Mouse (Mus musculus) lung, postnatal 0 days (tissue): ENCODE measurements around the gene Ptpre. TPM values are rescaled to one million over a fixed set of nuclear protein-coding genes. Genes with fewer than 3 reads are reported as not detected.
A peak's percentile ranks its signal among the peaks of the same experiment; 100 is the strongest.
"Not testable (repeated sequence)": the region's sequence is repeated elsewhere in the genome, so short reads cannot be mapped to it uniquely, and the experiment has no call there.

ENCODE experiments used
- ATAC-seq: fragments of 200-750 bp; cut with Nextera tagmentation; 2 replicates; pipeline ENCODE4 v1.8.0; 2017; ENCODE audit warnings: moderate library complexity
- DNase-seq: peaks from one replicate; pipeline ENCODE4 v3.0.0-alpha.2; 2016; ENCODE audit warnings: low spot score
- H3K27ac ChIP-seq: fragments of 300-500 bp; sonication (generic); 2 replicates; pipeline ENCODE4 v1.5.1; 2014; ENCODE audit warnings: antibody characterized with exemption, mild to moderate bottlenecking, low read length, mixed read lengths
- H3K27me3 ChIP-seq: fragments of 300-500 bp; sonication (generic); replicated peaks from 2 replicates; pipeline ENCODE4 v1.6.1; 2014; ENCODE audit warnings: low read length, mixed read lengths; ENCODE audit not compliant: insufficient read depth
- H3K36me3 ChIP-seq: fragments of 300-500 bp; sonication (generic); 2 replicates; pipeline ENCODE4 v1.6.1; 2014; ENCODE audit warnings: low read length, mixed read lengths; ENCODE audit not compliant: insufficient read depth
- H3K4me1 ChIP-seq: fragments of 300-500 bp; sonication (generic); 2 replicates; pipeline ENCODE4 v1.6.1; 2014; ENCODE audit warnings: antibody characterized with exemption, low read depth, low read length, mixed read lengths; ENCODE audit not compliant: insufficient read depth
- H3K4me2 ChIP-seq: fragments of 300-500 bp; sonication (generic); replicated peaks from 2 replicates; pipeline ENCODE4 v1.6.1; 2014; ENCODE audit warnings: low read depth, mild to moderate bottlenecking, low read length, moderate library complexity, mixed read lengths
- H3K4me3 ChIP-seq: fragments of 300-500 bp; sonication (generic); 2 replicates; pipeline ENCODE4 v1.5.1; 2014; ENCODE audit warnings: low read depth, low read length
- H3K9ac ChIP-seq: fragments of 300-500 bp; sonication (generic); replicated peaks from 2 replicates; pipeline ENCODE4 v1.6.1; 2014; ENCODE audit warnings: low read depth, mild to moderate bottlenecking
- H3K9me3 ChIP-seq: fragments of 300-500 bp; sonication (generic); 2 replicates; pipeline ENCODE4 v1.6.1; 2016; ENCODE audit warnings: low read length, mixed read lengths
- CTCF ChIP-seq: IDR thresholded peaks from 2 replicates; pipeline ENCODE4 v1.5.1; 2016; ENCODE audit warnings: antibody characterized with exemption, mild to moderate bottlenecking
- EP300 ChIP-seq: IDR thresholded peaks from 2 replicates; pipeline ENCODE4 v1.6.1; 2016; ENCODE audit warnings: antibody characterized with exemption, mild to moderate bottlenecking, control low read depth
- WGBS: fragments of 180-500 bp; shearing (Covaris S2); extraction: QIAGEN DNeasy Blood & Tissue Kit; methylation state at CpG from one replicate; pipeline ENCODE4 v1.1.7; 2014; 5-methylcytosine and 5-hydroxymethylcytosine counted together
- polyA plus RNA-seq: library from polyadenylated mRNA; unstranded; fragments of >200 nt; fragmentation: Nextera tagmentation; extraction: Ambion mirVana; gene quantifications from 2 replicates; pipeline ENCODE4 v1.2.1, GENCODE M21; 2015

The Ptpre gene
- polyA plus RNA-seq, 1 experiment from 2014 or later, result 8.6 TPM

GRCm38 (mm10) chr7:135689396-135689795, 152.1 kb downstream of the Ptpre start:
- H3K9ac ChIP-seq, result no peak overlapping the region
- H3K27ac ChIP-seq, result no peak overlapping the region
- WGBS, result 90% methylated on average over 7 of the region's 7 CpGs
- no peak for TF ChIP-seq CTCF
- no peak for TF ChIP-seq EP300
- no peaks in the 10 kb centered on the region for H3K27me3 ChIP-seq
- no peaks in the 10 kb centered on the region for H3K4me1 ChIP-seq
- ATAC-seq (no peak), DNase-seq (no peak)
- H3K4me2 ChIP-seq, result no peak overlapping the region
- no peaks in the 10 kb centered on the region for H3K9me3 ChIP-seq
- H3K4me3 ChIP-seq, result no peak overlapping the region
- no peaks in the 10 kb centered on the region for H3K36me3 ChIP-seq

GRCm38 (mm10) chr7:135691941-135692340, 154.7 kb downstream of the Ptpre start:
- ATAC-seq (no peak), DNase-seq (no peak)
- no peaks in the 10 kb centered on the region for H3K4me1 ChIP-seq
- no peak overlapping the region for H3K4me3 ChIP-seq
- no peak overlapping the region for H3K4me2 ChIP-seq
- H3K9ac ChIP-seq, result no peak overlapping the region
- H3K36me3 ChIP-seq, result no peaks in the 10 kb centered on the region
- no peak overlapping the region for H3K27ac ChIP-seq
- TF ChIP-seq EP300 (no peak), CTCF (no peak)
- no peaks in the 10 kb centered on the region for H3K27me3 ChIP-seq
- 94% methylated on average over 5 of the region's 5 CpGs for WGBS
- no peaks in the 10 kb centered on the region for H3K9me3 ChIP-seq

- H3K36me3 ChIP-seq, result no peaks in the 10 kb centered on the region
- no peaks in the 10 kb centered on the region; the same call in 1 of the 2 replicates for H3K4me1 ChIP-seq
- H3K27me3 ChIP-seq, result no peaks in the 10 kb centered on the region
- no peak overlapping the region for H3K4me2 ChIP-seq
- TF ChIP-seq CTCF (no peak), EP300 (no peak)
- no peak for DNase-seq
- no peak overlapping the region for H3K4me3 ChIP-seq
- no peaks in the 10 kb centered on the region for H3K9me3 ChIP-seq
- WGBS, result 85% methylated on average over 4 of the region's 4 CpGs
- no peak overlapping the region for H3K27ac ChIP-seq
- H3K9ac ChIP-seq, result no peak overlapping the region
- ATAC-seq, result no peak
Measured at GRCm38 (mm10) chr7:135694130-135694529, 156.8 kb downstream of the Ptpre start.

DNA sequence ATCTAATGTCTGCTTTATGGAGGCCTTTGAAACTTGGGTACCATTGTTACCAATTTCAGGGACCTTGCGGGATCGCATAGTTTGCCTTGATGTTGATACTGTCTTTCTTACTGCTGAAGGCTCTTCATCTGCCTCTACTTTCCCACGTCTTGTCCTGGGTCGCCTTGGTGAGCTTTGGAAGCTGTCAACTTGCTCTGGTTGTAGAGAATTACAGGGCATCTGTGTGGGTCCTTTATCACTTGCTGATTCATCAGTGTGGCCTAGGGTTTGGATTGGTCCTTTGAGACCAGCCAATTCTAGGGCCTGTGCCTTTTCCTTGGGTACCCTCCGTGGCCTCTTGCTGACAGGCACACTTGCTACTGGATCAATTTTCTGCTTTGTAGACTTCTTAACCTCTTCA, 157.5 kb downstream of the Ptpre start:
- TF ChIP-seq EP300 (no peak), CTCF (no peak)
- Histone ChIP-seq H3K27me3 (no peaks in the 10 kb centered on the region), H3K4me3 (no peak overlapping the region), H3K4me1 (no peaks in the 10 kb centered on the region; the same call in 1 of the 2 replicates), H3K27ac (no peak overlapping the region), H3K4me2 (no peak overlapping the region), H3K9me3 (no peaks in the 10 kb centered on the region), H3K9ac (no peak overlapping the region), H3K36me3 (no peaks in the 10 kb centered on the region)
- WGBS, result 97% methylated on average over 5 of the region's 5 CpGs
- ATAC-seq, result no peak
- no peak for DNase-seq

DNA sequence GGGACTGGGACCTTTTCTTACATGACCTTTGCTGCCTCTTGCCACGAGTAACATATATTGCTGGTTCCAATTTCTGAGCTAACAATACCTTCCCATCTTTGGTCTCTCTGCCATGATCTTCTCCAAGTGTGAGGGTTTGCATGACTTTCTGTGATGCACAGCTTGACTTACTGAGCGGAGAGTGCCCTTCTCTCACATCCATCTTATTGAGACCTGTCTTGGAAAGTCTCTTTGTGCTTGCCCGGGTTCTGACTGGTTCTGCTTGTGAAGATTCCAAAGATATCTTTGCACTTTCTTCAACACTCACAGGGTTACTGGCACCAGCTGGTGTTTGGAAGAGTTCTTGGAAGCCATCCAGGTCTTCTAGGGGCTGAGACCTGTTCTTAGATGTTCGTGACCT, 158.8 kb downstream of the Ptpre start:
- Histone ChIP-seq H3K27ac (0 out of 2 replicates have a peak overlapping the region, but pooled peaks have one; percentile 12), H3K9me3 (no peaks in the 10 kb centered on the region), H3K9ac (no peak overlapping the region), H3K4me2 (no peak overlapping the region), H3K4me1 (no peaks in the 10 kb centered on the region; the same call in 1 of the 2 replicates), H3K4me3 (no peak overlapping the region), H3K27me3 (no peaks in the 10 kb centered on the region), H3K36me3 (no peaks in the 10 kb centered on the region)
- DNase-seq (no peak), ATAC-seq (no peak; the same call in 1 of the 2 replicates)
- 73% methylated on average over 4 of the region's 4 CpGs for WGBS
- TF ChIP-seq EP300, result no peak
- no peak for TF ChIP-seq CTCF

DNA sequence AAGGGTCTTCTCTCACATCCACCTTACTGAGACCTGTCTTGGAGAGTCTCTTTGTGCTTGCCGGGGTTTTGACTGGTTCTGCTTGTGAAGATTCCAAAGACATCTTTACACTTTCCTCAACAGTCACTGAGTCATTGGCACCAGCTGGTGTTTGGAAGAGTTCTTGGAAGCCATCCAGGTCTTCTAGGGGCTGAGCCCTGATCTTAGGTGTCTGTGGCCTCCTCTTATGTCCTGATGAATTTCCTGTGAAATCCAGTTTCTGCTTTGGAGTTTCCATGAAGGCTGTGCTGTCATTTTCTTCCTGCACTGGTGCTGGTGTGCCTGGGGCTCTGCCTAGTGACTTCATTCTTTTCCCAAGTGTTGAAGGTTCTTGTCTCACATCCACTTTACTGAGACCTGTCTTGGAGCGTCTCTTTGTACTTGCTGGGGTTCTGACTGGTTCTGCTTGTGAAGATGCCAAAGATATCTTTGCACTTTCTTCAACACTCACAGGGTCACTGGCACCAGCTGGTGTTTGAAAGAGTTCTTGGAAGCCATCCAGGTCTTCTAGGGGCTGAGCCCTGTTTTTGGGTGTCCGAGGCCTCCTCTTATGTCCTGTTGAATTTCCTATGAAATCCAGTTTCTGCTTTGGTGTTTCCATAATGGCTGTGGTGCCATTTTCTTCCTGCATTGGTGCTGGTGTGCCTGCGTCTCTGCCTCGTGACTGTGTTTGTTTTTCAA, 159.9 kb downstream of the Ptpre start:
- H3K9ac ChIP-seq, H3K4me3 ChIP-seq, H3K4me2 ChIP-seq, H3K27me3 ChIP-seq, H3K36me3 ChIP-seq, H3K9me3 ChIP-seq, H3K4me1 ChIP-seq: not testable (repeated sequence)
- 0 out of 2 replicates have a peak overlapping the region, but pooled peaks have one; percentile 2 for H3K27ac ChIP-seq
- ATAC-seq, result peak; percentile 67
- 65% methylated on average over 5 of the region's 5 CpGs for WGBS
- DNase-seq, result peak; percentile 42
